Mouse (Mus musculus): Measurements from ENCODE around the gene Mthfd1l.
"Not testable (repeated sequence)": the region's sequence is repeated elsewhere in the genome, so short reads cannot be mapped to it uniquely, and the experiment has no call there.

Mthfd1l gene

DNA sequence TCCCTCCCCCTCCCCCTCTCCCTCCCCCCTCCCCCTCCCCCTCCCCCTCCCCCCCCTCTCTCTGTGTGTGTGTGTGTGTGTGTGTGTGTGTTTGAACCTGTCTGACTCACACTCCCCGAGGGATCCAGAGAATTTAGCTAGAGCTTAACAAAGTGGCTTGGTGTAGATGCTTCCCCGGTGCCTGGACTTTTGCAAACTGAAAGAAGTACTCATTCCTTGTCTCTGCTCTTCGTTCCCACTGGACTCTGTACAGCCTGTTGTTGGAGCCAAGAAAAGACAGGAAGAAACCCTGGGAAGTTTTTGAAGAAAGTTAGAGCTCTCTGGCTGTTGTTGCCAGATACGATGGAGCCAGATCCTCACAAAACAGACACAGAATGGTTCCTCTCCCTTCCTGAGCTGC is 73.6 kb downstream of the Mthfd1l start:
- no peak for DNase-seq (ENCODE audit: low read depth)

DNA sequence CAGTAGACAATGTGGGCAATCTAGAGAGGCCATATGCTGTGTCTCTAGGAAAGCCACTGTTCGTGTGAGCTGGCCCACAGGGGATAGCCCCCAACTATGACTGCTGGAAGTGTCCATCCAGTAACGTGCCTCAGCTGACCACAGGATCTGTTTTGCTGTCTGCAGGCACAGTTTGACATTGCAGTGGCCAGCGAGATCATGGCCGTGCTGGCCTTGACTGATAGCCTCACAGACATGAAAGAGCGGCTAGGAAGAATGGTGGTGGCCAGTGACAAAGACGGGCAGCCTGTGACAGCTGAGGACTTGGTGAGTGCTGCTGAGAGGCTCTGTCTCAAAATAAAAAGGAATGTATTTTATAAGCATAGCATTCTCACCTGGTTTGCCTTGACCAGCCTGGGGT is 74.7 kb downstream of the Mthfd1l start:
- DNase-seq (ENCODE audit: low read depth): no peak

GRCm38 (mm10) chr10:4050236-4050635 is 77.3 kb downstream of the Mthfd1l start:
- no peak for DNase-seq (ENCODE audit: low read depth)

DNA sequence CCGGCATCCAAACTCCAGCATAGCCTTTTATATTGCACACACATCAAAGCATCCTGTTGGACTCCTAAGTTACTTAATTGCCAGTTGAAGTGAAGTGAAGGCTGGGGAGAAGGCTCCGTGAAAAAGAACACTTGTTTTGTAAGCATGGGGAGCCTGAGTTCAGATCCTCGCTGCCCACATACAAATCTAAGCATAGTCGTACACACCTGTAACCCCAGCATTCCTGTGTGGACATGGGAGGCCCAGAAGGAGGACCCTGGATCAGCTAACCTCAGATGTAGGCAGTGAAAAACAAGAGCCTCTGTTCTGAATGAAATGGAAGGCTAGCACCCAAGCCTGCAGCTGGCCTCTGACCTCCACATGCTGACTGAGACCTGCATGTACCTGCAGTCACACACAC is 79.8 kb downstream of the Mthfd1l start:
- DNase-seq (ENCODE audit: low read depth): no peak

DNA sequence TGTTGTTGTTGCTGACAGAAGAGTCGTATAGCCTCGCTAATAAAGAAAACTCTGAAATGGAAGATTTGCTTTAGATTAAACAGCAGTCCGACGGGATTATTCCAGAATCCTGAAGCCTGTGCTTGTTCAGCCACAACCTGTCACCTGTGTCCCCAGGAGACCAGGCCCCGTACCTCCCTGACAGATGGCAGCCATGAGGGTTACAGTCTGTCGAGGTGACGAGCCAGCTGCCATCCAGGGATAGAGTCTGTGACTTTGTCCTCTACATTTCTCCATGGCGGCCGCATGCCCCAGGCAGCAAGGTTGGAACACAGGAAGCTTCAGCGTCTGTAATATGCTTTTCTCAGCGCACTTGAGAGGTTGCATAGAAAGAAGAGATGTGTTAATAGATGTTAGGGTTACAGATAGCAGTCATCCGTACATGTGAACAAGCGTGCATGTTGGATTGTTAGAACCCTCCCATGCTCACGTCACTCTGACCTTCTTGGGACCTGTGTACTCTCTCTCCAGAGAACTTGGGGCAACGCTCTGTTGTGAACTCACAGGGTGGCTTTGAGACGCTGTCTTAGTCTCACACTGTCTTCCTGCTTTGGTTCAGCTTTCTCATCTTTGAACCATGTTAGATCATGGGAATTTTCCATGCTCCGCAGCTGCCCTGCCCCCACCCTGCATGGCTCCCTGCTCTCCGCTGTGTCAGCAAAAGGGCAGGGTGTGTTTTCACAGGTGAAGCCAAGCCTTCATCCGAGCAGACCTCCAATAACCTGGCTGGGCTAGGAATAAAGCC is 80.6 kb downstream of the Mthfd1l start:
- no peak for DNase-seq (ENCODE audit: low read depth)

DNA sequence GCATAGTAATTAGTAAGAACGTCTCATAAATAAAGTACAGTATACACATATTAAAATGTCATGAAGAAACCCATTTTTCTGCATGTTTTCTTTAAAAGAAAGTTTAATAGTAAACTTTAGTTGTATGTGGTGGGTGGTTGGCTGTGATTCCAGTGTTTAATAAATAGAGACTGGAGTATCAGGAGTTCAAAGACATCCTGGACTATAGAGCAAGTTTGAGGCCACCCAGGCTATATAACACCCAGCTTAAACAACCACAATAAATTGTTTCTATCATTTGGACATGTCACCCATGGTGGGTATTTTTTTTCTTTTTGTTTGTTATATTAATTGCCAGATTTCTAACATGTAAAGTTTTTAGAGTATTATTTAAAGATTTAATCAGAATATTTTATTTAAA is 81.7 kb downstream of the Mthfd1l start:
- no peak for DNase-seq (ENCODE audit: low read depth)

DNA sequence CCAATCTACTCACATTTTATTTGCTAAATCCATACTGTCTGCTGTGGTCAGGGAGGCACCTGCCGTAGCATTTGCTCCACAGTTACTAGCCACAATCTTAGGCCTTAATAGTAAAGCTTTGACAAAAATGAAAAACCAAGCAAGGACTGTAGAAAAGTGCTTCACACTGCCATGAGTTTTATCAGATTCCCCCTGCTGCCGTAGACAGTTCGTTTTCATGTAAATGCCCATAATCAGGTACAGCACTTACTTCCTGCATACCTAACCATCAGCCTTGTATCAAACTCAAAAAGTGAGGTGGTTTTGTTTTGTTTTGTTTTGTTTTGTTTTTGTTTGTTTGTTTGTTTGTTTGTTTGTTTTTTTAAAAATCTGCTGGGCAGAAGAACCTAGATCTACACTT is 84.5 kb downstream of the Mthfd1l start:
- no peak for DNase-seq (ENCODE audit: low read depth)

GRCm38 (mm10) chr10:4057832-4058231 is 84.9 kb downstream of the Mthfd1l start:
- no peak for DNase-seq (ENCODE audit: low read depth)

GRCm38 (mm10) chr10:4061071-4061987 is 88.4 kb downstream of the Mthfd1l start:
- no peak for DNase-seq (ENCODE audit: low read depth)

DNA sequence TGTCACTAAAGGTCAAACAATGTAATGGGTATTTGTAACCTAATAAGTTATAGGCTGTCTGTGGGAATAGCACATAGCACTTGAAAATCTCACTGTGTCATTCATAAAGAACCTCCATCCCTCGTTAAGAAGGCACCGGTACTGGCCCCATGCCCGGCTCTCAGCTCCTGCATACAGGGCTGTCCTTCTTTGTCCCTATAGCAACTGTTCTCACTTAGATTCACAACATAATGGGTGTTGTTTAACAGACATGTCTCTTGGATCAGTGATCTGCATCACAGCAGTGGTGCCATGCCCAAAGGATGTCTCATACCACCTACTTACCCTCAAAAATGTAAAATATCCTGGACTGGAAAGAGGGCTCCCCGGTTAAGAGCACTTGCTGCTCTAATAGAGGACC is 90.6 kb downstream of the Mthfd1l start:
- no peak for DNase-seq (ENCODE audit: low read depth)

DNA sequence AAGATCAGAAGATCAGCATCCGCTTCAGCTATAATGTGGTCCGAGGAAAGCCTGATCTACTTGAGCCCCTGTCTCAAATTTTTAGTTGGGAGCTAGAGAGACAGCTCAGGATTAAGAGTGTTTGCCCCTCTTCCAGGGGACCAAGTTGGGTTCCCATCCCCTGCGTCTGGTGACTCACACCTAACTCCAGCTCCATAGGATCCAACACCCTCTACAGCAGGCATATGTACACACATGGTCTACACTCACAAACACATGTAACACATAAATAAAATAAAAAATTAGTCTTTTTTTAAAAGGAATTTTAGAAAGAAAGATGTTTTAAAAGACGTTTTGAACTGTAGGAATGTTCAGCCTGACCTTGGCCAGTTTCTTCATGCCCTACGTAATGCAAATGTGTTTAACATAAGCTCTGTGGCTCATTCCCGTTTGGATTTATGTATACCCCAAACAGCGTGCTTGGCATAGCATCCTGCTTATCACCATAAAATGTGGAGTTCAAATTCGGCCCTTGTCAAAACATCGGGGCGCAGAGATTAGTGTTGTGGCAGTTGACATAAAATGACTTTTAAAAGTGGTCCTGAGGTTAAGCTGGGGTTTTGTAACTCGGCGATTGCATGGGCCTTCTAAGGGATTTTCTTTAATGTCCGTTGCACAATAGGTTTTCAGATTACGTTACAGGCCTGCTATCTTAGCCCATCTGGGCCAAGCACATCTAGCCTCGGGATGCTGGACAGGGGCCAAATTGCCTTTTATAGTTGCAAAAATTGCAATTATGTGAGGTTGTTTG is 92.6 kb downstream of the Mthfd1l start:
- DNase-seq (ENCODE audit: low read depth): no peak

DNA sequence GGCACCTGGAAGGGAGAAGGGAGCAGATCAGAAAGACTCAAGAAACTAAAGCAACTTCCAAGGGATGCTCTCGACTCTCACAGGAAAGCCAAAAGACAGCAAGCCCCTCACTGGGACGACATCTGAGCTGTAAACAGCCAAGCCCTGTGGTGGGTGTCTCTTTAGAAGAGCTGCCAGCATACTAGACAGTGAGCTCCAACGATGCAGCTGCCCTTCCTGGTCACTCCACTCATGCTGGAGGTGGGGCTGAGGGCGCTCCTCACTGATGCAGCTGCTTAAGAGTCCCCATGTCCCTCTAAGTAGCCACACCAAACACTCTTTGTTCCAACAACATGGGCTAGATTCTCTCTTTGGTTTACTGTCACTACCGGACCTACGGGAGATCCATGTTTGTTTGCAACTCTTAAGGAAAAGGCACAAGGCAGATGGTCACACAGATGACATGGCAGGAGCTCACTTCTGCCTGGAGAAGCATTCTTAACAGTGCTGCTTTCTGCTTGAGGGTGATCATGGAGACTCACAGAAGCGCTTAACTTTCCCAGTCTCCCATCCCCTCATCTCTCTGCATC is 96.4 kb downstream of the Mthfd1l start:
- DNase-seq (ENCODE audit: low read depth): no peak

DNA sequence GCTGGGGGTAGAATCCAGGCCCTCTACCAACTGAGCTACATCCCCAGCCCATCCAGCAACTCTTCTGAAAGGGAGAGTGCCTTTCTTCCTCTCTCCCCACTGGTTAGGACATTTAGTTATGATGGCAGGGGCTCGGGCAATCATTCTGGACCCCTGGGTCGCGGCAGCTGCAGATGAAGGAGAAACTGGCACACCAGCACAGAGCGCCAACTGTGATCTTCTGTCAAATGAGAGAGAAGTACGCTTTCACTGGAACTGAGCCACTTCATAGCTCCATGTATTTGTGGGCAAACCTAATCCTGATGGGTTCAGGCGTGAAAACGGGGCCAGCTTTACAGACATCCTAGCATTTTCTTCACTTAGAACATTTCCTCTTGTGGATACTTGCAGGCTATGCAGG is 97.1 kb downstream of the Mthfd1l start:
- no peak for DNase-seq (ENCODE audit: low read depth)

DNA sequence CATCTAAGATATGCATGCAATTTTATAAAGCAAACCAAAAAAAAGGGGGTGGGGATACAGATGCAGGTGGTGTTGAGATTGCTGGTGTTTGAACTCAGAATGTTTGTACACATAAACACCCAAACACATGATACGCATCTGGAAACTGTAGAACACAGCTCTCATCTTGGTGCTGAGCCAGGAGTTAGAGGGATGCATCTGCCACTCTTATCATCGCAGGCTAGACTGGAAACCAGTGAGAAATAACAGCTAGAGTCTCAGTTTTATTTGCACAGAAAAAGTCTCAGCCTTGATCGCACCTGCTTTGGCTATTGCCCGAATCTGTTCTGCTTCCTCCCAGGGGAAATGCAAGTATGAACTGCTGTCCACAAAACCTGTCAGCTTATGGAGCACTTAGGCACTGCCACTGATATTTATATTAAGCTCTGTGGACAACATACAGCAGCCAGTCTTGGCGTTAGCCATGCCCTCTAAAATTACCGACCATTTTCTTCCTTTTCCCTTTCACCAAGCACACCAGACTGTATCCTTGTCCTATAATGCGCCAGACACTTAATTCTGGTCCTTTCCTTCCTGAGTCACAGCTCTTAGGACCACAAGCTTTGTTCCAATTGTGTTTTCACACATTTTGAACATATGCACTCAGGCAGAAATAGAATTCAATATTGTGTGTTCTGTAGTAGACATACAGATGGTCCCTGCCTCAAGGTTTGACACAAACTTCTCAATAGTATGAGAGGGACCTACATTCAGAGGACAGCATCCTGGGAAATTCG is 98.3 kb downstream of the Mthfd1l start:
- DNase-seq (ENCODE audit: low read depth): no peak

- no peak for DNase-seq (ENCODE audit: low read depth)
Measured at GRCm38 (mm10) chr10:4071845-4072345, 99.0 kb downstream of the Mthfd1l start.

DNA sequence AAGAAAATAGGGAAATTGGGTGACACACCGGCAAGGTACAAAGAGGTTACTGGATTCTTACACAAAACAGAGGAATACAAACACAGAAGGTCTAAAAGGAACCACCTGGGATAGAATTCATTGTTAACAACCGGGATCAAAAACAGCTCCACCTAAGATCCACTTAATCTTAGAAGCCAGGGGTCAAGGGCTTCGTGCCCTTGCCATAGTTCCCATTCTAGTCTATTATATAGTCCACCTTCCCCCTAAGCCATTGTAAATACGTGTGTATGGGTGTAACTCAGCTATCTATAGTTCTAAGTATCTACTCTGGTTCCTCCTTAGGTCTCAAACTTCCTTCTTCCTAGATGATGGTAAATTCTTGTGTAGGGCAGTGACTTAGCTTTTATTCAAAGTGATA is 99.6 kb downstream of the Mthfd1l start:
- not testable (repeated sequence) for DNase-seq (ENCODE audit: low read depth)

DNA sequence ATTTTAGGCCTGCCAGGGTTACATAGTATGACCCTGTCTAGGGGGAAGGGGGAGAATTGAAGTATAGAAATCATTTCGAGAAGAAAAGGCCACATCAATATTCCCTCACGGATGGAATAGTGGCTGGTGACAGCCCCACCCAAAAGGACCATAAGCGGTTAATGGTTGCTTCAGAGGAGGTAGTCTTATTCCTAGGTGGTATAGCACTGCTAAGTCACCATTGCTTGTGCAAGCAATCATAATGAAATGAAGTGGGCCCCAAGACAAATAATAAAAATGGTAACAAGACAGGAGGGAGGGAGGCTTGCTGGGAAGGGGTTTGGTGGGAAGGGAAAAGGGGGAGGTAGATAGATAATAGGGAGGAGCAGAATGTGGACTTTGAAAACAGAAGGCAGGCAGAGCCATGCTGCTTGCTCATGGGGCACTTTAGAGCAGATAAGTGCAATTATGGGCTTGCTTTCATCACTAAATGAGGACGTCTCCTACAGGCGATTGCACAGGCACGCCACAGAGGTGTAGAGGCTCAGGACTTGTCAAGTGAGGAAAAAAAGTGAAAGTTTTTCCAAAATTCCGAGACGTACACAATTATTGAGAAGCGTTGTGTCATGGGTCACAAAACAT is 105.4 kb downstream of the Mthfd1l start:
- no peak for DNase-seq (ENCODE audit: low read depth)

DNA sequence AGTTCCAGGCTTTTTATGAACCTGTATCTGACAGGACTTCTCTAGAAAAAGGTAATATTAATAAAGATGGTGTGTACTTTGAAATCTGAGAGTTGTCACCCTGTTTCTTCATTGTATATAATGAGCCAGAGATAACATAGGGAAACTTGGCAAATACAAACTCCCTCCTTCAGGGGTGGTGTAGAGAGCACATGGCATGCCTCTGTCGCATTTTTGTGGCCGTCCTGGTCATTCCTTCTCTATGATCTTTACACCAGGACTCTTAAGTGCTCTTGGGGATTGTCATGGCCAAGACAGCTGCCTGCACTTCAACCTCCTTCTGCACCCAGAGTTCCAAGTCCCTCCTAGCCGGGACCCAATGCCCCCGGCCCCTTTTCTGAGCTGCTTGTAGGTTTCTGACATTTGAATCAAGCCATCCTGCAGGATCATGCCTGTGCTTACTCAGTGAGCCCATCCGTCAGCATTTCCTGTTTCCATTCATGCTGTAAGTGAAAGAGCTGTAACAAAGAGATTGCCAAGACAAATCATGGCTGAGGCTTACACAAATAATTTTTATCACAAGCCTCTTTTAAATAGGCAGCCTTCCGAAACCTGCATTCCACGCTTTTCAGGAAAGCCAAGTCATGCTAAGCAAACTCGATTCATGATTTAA is 106.2 kb downstream of the Mthfd1l start:
- no peak for DNase-seq (ENCODE audit: low read depth)

DNA sequence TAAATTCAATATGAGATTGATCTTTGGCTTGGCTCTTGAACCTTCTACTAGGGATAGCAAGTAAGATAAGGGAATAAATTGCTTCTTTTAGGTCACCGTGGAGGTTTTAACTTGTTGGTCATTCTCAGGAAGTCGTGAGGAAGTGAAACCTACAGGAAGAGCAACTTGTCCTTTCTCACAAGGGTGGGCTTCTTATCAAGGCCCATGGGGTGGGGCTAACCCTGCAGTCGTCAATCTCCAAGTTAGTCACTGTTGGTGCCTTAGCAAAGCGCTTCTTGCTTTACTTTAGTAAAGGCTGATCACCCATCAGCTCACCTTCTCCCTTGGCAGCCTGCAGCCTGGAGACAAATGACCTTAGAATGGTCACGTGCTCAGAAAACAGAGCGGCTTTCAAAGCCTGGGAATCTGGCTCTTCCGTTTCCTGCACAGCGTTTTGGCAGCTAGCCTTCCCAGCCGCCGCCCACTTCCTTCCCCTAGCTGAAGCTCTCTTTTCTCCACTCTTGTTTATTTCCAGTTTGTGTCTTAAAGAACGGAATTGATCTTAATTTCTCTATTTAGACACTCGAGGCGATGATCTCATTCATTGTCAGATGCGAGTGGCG is 106.8 kb downstream of the Mthfd1l start:
- no peak for DNase-seq (ENCODE audit: low read depth)

DNA sequence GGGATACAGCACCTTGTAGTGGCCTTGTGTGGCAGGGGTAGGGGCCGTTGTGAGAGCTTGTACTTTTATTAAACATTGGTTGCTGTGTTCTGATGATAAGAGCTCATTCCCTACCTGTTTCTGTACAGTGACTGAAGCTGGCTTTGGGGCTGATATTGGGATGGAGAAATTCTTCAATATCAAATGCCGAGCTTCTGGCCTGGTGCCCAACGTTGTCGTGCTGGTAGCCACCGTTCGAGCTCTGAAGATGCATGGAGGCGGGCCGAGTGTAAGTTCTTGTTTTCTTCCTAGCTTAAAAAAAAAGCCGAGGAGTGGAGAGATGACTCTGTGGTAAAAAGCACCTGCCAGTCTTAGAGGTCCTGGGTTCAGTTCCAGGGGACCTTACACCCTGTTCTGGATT is 110.7 kb downstream of the Mthfd1l start:
- DNase-seq (ENCODE audit: low read depth): no peak
